Mouse (Mus musculus): ENCODE results near the gene Baat.

- TF ChIP-seq CTCF (IDR thresholded peaks at IDR 0.05; ENCODE audit: control insufficient read depth, insufficient read depth, insufficient read length) = no peak
- no peak for TF ChIP-seq MYOG (IDR thresholded peaks at IDR 0.05; ENCODE audit: control insufficient read depth, extremely low read depth, insufficient read length)
- TF ChIP-seq FOSL1 (IDR thresholded peaks at IDR 0.05; ENCODE audit: insufficient read depth, low read length, poor library complexity, severe bottlenecking) = no peak
- TF ChIP-seq MAX (IDR thresholded peaks at IDR 0.05) = no peak
- no peak for TF ChIP-seq USF1 (IDR thresholded peaks at IDR 0.05; ENCODE audit: low read depth)
- no peak for TF ChIP-seq CEBPB (IDR thresholded peaks at IDR 0.05; ENCODE audit: low read depth)
These were observed 43.0 kb upstream of the Baat start, which contains the start of gene Aldob for GRCm38 (mm10) chr4:49549383-49549782.

All from C2C12 (cell line).